Mouse (Mus musculus): ENCODE results near the gene Sfmbt1.

- TF ChIP-seq CTCF (IDR thresholded peaks at IDR 0.05; ENCODE audit: extremely low read depth, insufficient read depth, low read length) (no peak), POLR2A (IDR thresholded peaks at IDR 0.05; ENCODE audit: extremely low read depth, insufficient read depth, low read length) (no peak)
Measured at GRCm38 (mm10) chr14:30855316-30855715, 140.7 kb downstream of the Sfmbt1 start.

Measured in cortical plate, adult 2 months (tissue).